Mouse (Mus musculus): ENCODE results near the gene Myo16. TPM values are rescaled to one million over a fixed set of nuclear protein-coding genes. Genes with fewer than 3 reads are reported as not detected.

Gene Myo16
- polyA plus RNA-seq, 1 experiment, result not detected

DNA sequence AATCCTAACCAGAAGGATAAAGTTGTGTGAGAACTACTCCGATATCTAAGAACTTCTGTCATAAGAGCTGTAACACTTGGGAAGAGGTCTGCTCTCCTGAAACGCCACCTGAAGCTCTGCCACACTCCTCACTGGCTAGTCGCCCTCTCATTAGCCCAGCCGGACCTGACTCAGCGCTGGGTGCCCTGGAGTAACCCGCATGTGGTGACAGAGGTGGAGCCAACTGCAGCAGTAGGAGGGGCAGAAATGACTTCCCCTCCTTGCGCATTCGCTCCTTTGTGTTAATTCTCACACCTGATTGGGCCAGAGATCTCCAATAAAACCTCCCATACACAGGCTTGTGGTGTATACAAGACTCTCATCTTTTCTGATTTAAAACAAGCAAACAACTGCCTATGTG, 14.2 kb upstream of the Myo16 start:
- TF ChIP-seq POLR2A (IDR thresholded peaks at IDR 0.05; ENCODE audit: low read depth, low read length) (no peak), CTCF (IDR thresholded peaks at IDR 0.05; ENCODE audit: extremely low read depth, insufficient read length, insufficient replicate concordance, low read depth, low read length) (no peak)
- H3K4me1 ChIP-seq (ENCODE audit: control insufficient read depth, insufficient read depth, insufficient read length, low read length), result no peaks in the 10 kb centered on the region
- 37% methylated on average over 8 of the region's 8 CpGs for WGBS
- H3K27ac ChIP-seq (ENCODE audit: insufficient read depth, low read depth, low read length), result no peak overlapping the region
- H3K36me3 ChIP-seq (ENCODE audit: control insufficient read depth, insufficient read depth, low read length), result no peaks in the 10 kb centered on the region
- no peaks in the 10 kb centered on the region for H3K27me3 ChIP-seq (ENCODE audit: control insufficient read depth, insufficient read depth, low read length)
- no peak overlapping the region for H3K4me3 ChIP-seq (ENCODE audit: low read depth, low read length)

GRCm38 (mm10) chr8:10143961-10144360, 9.8 kb upstream of the Myo16 start:
- TF ChIP-seq CTCF (IDR thresholded peaks at IDR 0.05; ENCODE audit: extremely low read depth, insufficient read length, insufficient replicate concordance, low read depth, low read length), result no peak
- TF ChIP-seq POLR2A (IDR thresholded peaks at IDR 0.05; ENCODE audit: low read depth, low read length), result no peak
- Histone ChIP-seq H3K27ac (ENCODE audit: insufficient read depth, low read depth, low read length) (no peak overlapping the region), H3K36me3 (ENCODE audit: control insufficient read depth, insufficient read depth, low read length) (no peaks in the 10 kb centered on the region), H3K4me1 (ENCODE audit: control insufficient read depth, insufficient read depth, insufficient read length, low read length) (no peaks in the 10 kb centered on the region), H3K4me3 (ENCODE audit: low read depth, low read length) (no peak overlapping the region), H3K27me3 (ENCODE audit: control insufficient read depth, insufficient read depth, low read length) (no peaks in the 10 kb centered on the region)
- WGBS, result 82% methylated on average over 10 of the region's 10 CpGs

DNA sequence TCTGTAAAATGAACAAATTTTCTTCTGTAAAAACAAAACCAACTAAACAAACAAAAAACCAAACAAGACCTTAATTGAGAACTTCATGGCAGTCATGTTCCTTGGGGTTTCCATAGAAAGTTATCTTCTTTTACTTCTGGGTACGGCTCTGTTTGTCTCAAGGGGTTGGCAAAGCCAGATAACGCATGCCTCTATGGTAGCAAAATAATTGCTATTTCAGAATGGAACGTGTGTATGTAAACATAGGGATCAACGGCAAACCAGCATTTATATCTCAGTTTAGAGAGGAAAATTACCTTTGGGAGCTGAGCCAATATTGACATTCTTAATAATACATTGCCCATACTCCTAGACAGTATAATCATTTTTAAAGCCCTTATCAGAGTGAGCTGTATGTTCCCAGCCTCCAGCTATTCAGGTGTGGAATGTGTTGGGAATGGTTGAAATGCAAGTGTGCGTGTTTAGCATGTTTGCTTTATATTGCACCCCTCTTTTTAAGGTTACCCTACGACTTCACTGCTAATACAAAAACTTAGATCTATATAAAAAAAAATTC, 1.9 kb upstream of the Myo16 start:
- TF ChIP-seq CTCF (IDR thresholded peaks at IDR 0.05; ENCODE audit: extremely low read depth, insufficient read length, insufficient replicate concordance, low read depth, low read length), result no peak
- TF ChIP-seq POLR2A (IDR thresholded peaks at IDR 0.05; ENCODE audit: low read depth, low read length), result no peak
- peaks cover 11% of the 10 kb centered on the region; the same call in 1 of the 2 replicates for H3K27me3 ChIP-seq (ENCODE audit: control insufficient read depth, insufficient read depth, low read length)
- H3K36me3 ChIP-seq (ENCODE audit: control insufficient read depth, insufficient read depth, low read length), result no peaks in the 10 kb centered on the region
- H3K4me3 ChIP-seq (ENCODE audit: low read depth, low read length), result no peak overlapping the region
- no peaks in the 10 kb centered on the region for H3K4me1 ChIP-seq (ENCODE audit: control insufficient read depth, insufficient read depth, insufficient read length, low read length)
- H3K27ac ChIP-seq (ENCODE audit: insufficient read depth, low read depth, low read length), result no peak overlapping the region
- WGBS, result 25% methylated on average over 6 of the region's 6 CpGs

DNA sequence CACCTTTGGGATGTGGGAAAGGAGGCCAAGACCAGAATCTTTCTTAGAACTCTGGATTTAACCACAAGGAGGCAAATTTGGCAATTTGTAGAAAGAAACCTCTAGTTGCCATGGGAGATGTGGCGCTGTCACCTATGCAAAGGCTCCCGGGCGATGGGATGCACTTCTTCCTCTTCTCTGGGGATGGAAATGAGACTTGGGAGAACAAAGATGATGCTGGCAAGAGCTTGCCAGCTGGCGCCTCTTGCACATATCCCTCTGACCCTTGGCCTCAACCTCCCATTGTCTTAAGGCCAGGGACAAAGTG, 681 bp downstream of the Myo16 start:
- H3K36me3 ChIP-seq (ENCODE audit: control insufficient read depth, insufficient read depth, low read length), result no peaks in the 10 kb centered on the region
- H3K27ac ChIP-seq (ENCODE audit: insufficient read depth, low read depth, low read length), result no peak overlapping the region
- H3K27me3 ChIP-seq (ENCODE audit: control insufficient read depth, insufficient read depth, low read length), result peaks cover 11% of the 10 kb centered on the region; the same call in 1 of the 2 replicates
- TF ChIP-seq CTCF (IDR thresholded peaks at IDR 0.05; ENCODE audit: extremely low read depth, insufficient read length, insufficient replicate concordance, low read depth, low read length) (no peak), POLR2A (IDR thresholded peaks at IDR 0.05; ENCODE audit: low read depth, low read length) (no peak)
- H3K4me3 ChIP-seq (ENCODE audit: low read depth, low read length), result no peak overlapping the region
- H3K4me1 ChIP-seq (ENCODE audit: control insufficient read depth, insufficient read depth, insufficient read length, low read length), result no peaks in the 10 kb centered on the region
- 41% methylated on average over 4 of the region's 4 CpGs for WGBS

GRCm38 (mm10) chr8:10155075-10155474, 1.4 kb downstream of the Myo16 start:
- no peak for TF ChIP-seq POLR2A (IDR thresholded peaks at IDR 0.05; ENCODE audit: low read depth, low read length)
- TF ChIP-seq CTCF (IDR thresholded peaks at IDR 0.05; ENCODE audit: extremely low read depth, insufficient read length, insufficient replicate concordance, low read depth, low read length), result no peak
- H3K27ac ChIP-seq (ENCODE audit: insufficient read depth, low read depth, low read length), result no peak overlapping the region
- H3K4me3 ChIP-seq (ENCODE audit: low read depth, low read length), result no peak overlapping the region
- 91% methylated on average over 16 of the region's 16 CpGs for WGBS
- no peaks in the 10 kb centered on the region for H3K36me3 ChIP-seq (ENCODE audit: control insufficient read depth, insufficient read depth, low read length)
- no peaks in the 10 kb centered on the region for H3K4me1 ChIP-seq (ENCODE audit: control insufficient read depth, insufficient read depth, insufficient read length, low read length)
- H3K27me3 ChIP-seq (ENCODE audit: control insufficient read depth, insufficient read depth, low read length), result peaks cover 11% of the 10 kb centered on the region; the same call in 1 of the 2 replicates

DNA sequence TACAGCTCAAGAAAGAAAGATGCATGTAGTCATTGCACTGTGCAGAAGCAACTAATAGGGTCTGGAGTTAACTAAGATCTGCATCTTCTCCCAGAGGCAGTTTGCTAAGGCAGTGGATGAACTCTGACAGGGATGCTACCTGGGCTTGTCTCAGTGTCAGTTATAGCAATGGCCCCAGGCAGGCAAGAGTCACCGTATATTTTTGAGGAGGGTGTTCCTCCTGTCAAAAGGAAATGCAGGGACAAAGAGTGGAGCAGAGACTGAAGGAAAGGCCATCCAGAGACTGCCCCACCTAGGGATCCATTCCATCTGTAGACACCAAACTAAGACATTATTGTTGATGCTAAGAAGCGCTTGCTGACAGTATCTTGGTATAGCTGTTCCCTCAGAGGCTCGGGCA, 7.4 kb downstream of the Myo16 start:
- TF ChIP-seq POLR2A (IDR thresholded peaks at IDR 0.05; ENCODE audit: low read depth, low read length) (no peak), CTCF (IDR thresholded peaks at IDR 0.05; ENCODE audit: extremely low read depth, insufficient read length, insufficient replicate concordance, low read depth, low read length) (no peak)
- Histone ChIP-seq H3K4me3 (ENCODE audit: low read depth, low read length) (no peak overlapping the region), H3K36me3 (ENCODE audit: control insufficient read depth, insufficient read depth, low read length) (no peaks in the 10 kb centered on the region), H3K4me1 (ENCODE audit: control insufficient read depth, insufficient read depth, insufficient read length, low read length) (no peaks in the 10 kb centered on the region), H3K27me3 (ENCODE audit: control insufficient read depth, insufficient read depth, low read length) (no peaks in the 10 kb centered on the region), H3K27ac (ENCODE audit: insufficient read depth, low read depth, low read length) (no peak overlapping the region)
- WGBS, result 81% methylated on average over 3 of the region's 3 CpGs

GRCm38 (mm10) chr8:10164959-10165358, 11.2 kb downstream of the Myo16 start:
- H3K36me3 ChIP-seq (ENCODE audit: control insufficient read depth, insufficient read depth, low read length), result no peaks in the 10 kb centered on the region
- no peak overlapping the region for H3K27ac ChIP-seq (ENCODE audit: insufficient read depth, low read depth, low read length)
- no peak for TF ChIP-seq CTCF (IDR thresholded peaks at IDR 0.05; ENCODE audit: extremely low read depth, insufficient read length, insufficient replicate concordance, low read depth, low read length)
- no peak for TF ChIP-seq POLR2A (IDR thresholded peaks at IDR 0.05; ENCODE audit: low read depth, low read length)
- 47% methylated on average over 2 of the region's 2 CpGs for WGBS
- no peaks in the 10 kb centered on the region for H3K27me3 ChIP-seq (ENCODE audit: control insufficient read depth, insufficient read depth, low read length)
- H3K4me3 ChIP-seq (ENCODE audit: low read depth, low read length), result no peak overlapping the region
- H3K4me1 ChIP-seq (ENCODE audit: control insufficient read depth, insufficient read depth, insufficient read length, low read length), result no peaks in the 10 kb centered on the region

All from small intestine, adult 2 months (tissue).